Mouse (Mus musculus): ENCODE results near the gene Ap1m2. TPM values are rescaled to one million over a fixed set of nuclear protein-coding genes. Genes with fewer than 3 reads are reported as not detected.

Gene Ap1m2
- polyA plus RNA-seq, 1 experiment from 2014 or later: 0.65 TPM

- H3K4me3 ChIP-seq: no peak overlapping the region
- no peak overlapping the region for H3K9ac ChIP-seq
- WGBS: 88% methylated on average over 19 of the region's 19 CpGs
These were observed 10.2 kb upstream of the Ap1m2 start for GRCm38 (mm10) chr9:21322211-21322916.

GRCm38 (mm10) chr9:21321513-21321835, 9.3 kb upstream of the Ap1m2 start:
- H3K4me1 ChIP-seq: peaks cover 24% of the 10 kb centered on the region
- no peaks in the 10 kb centered on the region for H3K9me3 ChIP-seq
- 16% methylated on average over 6 of the region's 6 CpGs for WGBS
- peaks cover 4% of the 10 kb centered on the region for H3K36me3 ChIP-seq
- no peak for ATAC-seq (ENCODE audit: low FRiP score, low read depth)
- H3K4me3 ChIP-seq: peak overlapping the region; percentile 80
- H3K9ac ChIP-seq: peak overlapping the region; percentile 78
- H3K4me2 ChIP-seq (replicated peaks): peak overlapping the region; percentile 92
- H3K27ac ChIP-seq: no peak overlapping the region
- H3K27me3 ChIP-seq (replicated peaks): no peaks in the 10 kb centered on the region

More at GRCm38 (mm10) chr9:21322211-21322916, 10.2 kb upstream of the Ap1m2 start:
- Histone ChIP-seq H3K9me3 (no peaks in the 10 kb centered on the region), H3K27ac (no peak overlapping the region), H3K4me2 (replicated peaks) (peak overlapping the region; percentile 92; the same call in 1 of the 2 replicates), H3K27me3 (replicated peaks) (no peaks in the 10 kb centered on the region), H3K36me3 (peaks cover 5% of the 10 kb centered on the region), H3K4me1 (peaks cover 24% of the 10 kb centered on the region)
- ATAC-seq (ENCODE audit: low FRiP score, low read depth): no peak

- peak; percentile 93 for ATAC-seq (ENCODE audit: low FRiP score, low read depth)
- H3K27ac ChIP-seq: no peak within 1 kb of the TSS
- WGBS: under 1% methylated on average over 52 of the region's 52 CpGs
- H3K27me3 ChIP-seq (replicated peaks): no peaks in the 10 kb centered on the region
- peak within 1 kb of the TSS; percentile 80 for H3K4me3 ChIP-seq
- no peaks in the 10 kb centered on the region for H3K9me3 ChIP-seq
- peaks cover 24% of the 10 kb centered on the region for H3K4me1 ChIP-seq
- H3K4me2 ChIP-seq (replicated peaks): peak within 1 kb of the TSS; percentile 92
- H3K36me3 ChIP-seq: peaks cover 3% of the 10 kb centered on the region; the same call in 1 of the 2 replicates
- peak within 1 kb of the TSS; percentile 78 for H3K9ac ChIP-seq
These were observed 8.7 kb upstream of the Ap1m2 start, which contains the start of gene Slc44a2 for GRCm38 (mm10) chr9:21320619-21321512. Gene Slc44a2 (plus strand): TSS chr9:21320698.

- peaks cover 24% of the 10 kb centered on the region for H3K4me1 ChIP-seq
- peaks cover 3% of the 10 kb centered on the region; the same call in 1 of the 2 replicates for H3K36me3 ChIP-seq
- peak overlapping the region; percentile 78; the same call in 1 of the 2 replicates for H3K9ac ChIP-seq
- H3K27me3 ChIP-seq (replicated peaks): no peaks in the 10 kb centered on the region
- H3K9me3 ChIP-seq: no peaks in the 10 kb centered on the region
- 32% methylated on average over 4 of the region's 4 CpGs for WGBS
- H3K4me3 ChIP-seq: peak overlapping the region; percentile 80
- no peak overlapping the region for H3K27ac ChIP-seq
- peak; percentile 63 for ATAC-seq (ENCODE audit: low FRiP score, low read depth)
- H3K4me2 ChIP-seq (replicated peaks): peak overlapping the region; percentile 92
These were observed 8.1 kb upstream of the Ap1m2 start for GRCm38 (mm10) chr9:21320280-21320618.

GRCm38 (mm10) chr9:21319503-21319902, 7.4 kb upstream of the Ap1m2 start:
- H3K4me3 ChIP-seq: no peak overlapping the region

GRCm38 (mm10) chr9:21318792-21319191, 6.7 kb upstream of the Ap1m2 start:
- no peak overlapping the region for H3K4me2 ChIP-seq (replicated peaks)
- H3K4me1 ChIP-seq: peaks cover 24% of the 10 kb centered on the region
- 90% methylated on average over 6 of the region's 6 CpGs for WGBS
- H3K36me3 ChIP-seq: no peaks in the 10 kb centered on the region
- ATAC-seq (ENCODE audit: low FRiP score, low read depth): no peak
- no peaks in the 10 kb centered on the region for H3K27me3 ChIP-seq (replicated peaks)
- H3K4me3 ChIP-seq: no peak overlapping the region
- no peak overlapping the region for H3K27ac ChIP-seq
- no peak overlapping the region for H3K9ac ChIP-seq
- no peaks in the 10 kb centered on the region for H3K9me3 ChIP-seq

More at GRCm38 (mm10) chr9:21319503-21319902, 7.4 kb upstream of the Ap1m2 start:
- H3K4me1 ChIP-seq: peaks cover 24% of the 10 kb centered on the region
- H3K27ac ChIP-seq: no peak overlapping the region
- no peak overlapping the region for H3K9ac ChIP-seq
- no peak overlapping the region for H3K4me2 ChIP-seq (replicated peaks)
- ATAC-seq (ENCODE audit: low FRiP score, low read depth): no peak
- WGBS: 93% methylated on average over 4 of the region's 4 CpGs
- no peaks in the 10 kb centered on the region for H3K27me3 ChIP-seq (replicated peaks)
- H3K9me3 ChIP-seq: no peaks in the 10 kb centered on the region
- no peaks in the 10 kb centered on the region; the same call in 1 of the 2 replicates for H3K36me3 ChIP-seq

GRCm38 (mm10) chr9:21316696-21317095, 4.6 kb upstream of the Ap1m2 start:
- no peak overlapping the region for H3K27ac ChIP-seq
- no peaks in the 10 kb centered on the region for H3K36me3 ChIP-seq
- H3K9ac ChIP-seq: no peak overlapping the region
- 71% methylated on average over 7 of the region's 7 CpGs for WGBS
- peaks cover 14% of the 10 kb centered on the region for H3K4me1 ChIP-seq
- no peak for ATAC-seq (ENCODE audit: low FRiP score, low read depth)
- no peaks in the 10 kb centered on the region for H3K9me3 ChIP-seq
- no peak overlapping the region for H3K4me3 ChIP-seq
- H3K27me3 ChIP-seq (replicated peaks): peaks cover 11% of the 10 kb centered on the region
- H3K4me2 ChIP-seq (replicated peaks): no peak overlapping the region

- no peak overlapping the region for H3K27ac ChIP-seq
- no peak overlapping the region for H3K4me3 ChIP-seq
- no peaks in the 10 kb centered on the region for H3K36me3 ChIP-seq
- H3K9me3 ChIP-seq: no peaks in the 10 kb centered on the region
- H3K4me1 ChIP-seq: peaks cover 6% of the 10 kb centered on the region; the same call in 1 of the 2 replicates
- no peak overlapping the region for H3K4me2 ChIP-seq (replicated peaks)
- H3K9ac ChIP-seq: no peak overlapping the region
- no peak for ATAC-seq (ENCODE audit: low FRiP score, low read depth)
- 60% methylated on average over 5 of the region's 5 CpGs for WGBS
- H3K27me3 ChIP-seq (replicated peaks): peaks cover 19% of the 10 kb centered on the region
These were observed 3.3 kb upstream of the Ap1m2 start for GRCm38 (mm10) chr9:21315421-21315820.

GRCm38 (mm10) chr9:21314367-21315140, 2.4 kb upstream of the Ap1m2 start:
- ATAC-seq (ENCODE audit: low FRiP score, low read depth): no peak

GRCm38 (mm10) chr9:21313394-21313793, 1.3 kb upstream of the Ap1m2 start:
- H3K4me2 ChIP-seq (replicated peaks): no peak overlapping the region; the same call in 1 of the 2 replicates
- 7% methylated on average over 11 of the region's 11 CpGs for WGBS
- peak; percentile 49; the same call in 1 of the 2 replicates for ATAC-seq (ENCODE audit: low FRiP score, low read depth)
- no peak overlapping the region for H3K4me3 ChIP-seq
- H3K4me1 ChIP-seq: peaks cover 6% of the 10 kb centered on the region; the same call in 1 of the 2 replicates
- H3K9ac ChIP-seq: no peak overlapping the region
- no peak overlapping the region for H3K27ac ChIP-seq
- H3K9me3 ChIP-seq: no peaks in the 10 kb centered on the region
- peaks cover 19% of the 10 kb centered on the region for H3K27me3 ChIP-seq (replicated peaks)
- no peaks in the 10 kb centered on the region for H3K36me3 ChIP-seq

More at GRCm38 (mm10) chr9:21314367-21315140, 2.4 kb upstream of the Ap1m2 start:
- no peak overlapping the region for H3K27ac ChIP-seq
- peaks cover 6% of the 10 kb centered on the region; the same call in 1 of the 2 replicates for H3K4me1 ChIP-seq
- no peaks in the 10 kb centered on the region for H3K9me3 ChIP-seq
- peaks cover 19% of the 10 kb centered on the region for H3K27me3 ChIP-seq (replicated peaks)
- no peak overlapping the region for H3K4me2 ChIP-seq (replicated peaks)
- H3K9ac ChIP-seq: no peak overlapping the region
- 88% methylated on average over 9 of the region's 9 CpGs for WGBS
- H3K4me3 ChIP-seq: no peak overlapping the region
- H3K36me3 ChIP-seq: no peaks in the 10 kb centered on the region

- Histone ChIP-seq H3K4me2 (replicated peaks) (no peak overlapping the region), H3K36me3 (no peaks in the 10 kb centered on the region), H3K27ac (no peak overlapping the region), H3K4me1 (peaks cover 6% of the 10 kb centered on the region; the same call in 1 of the 2 replicates), H3K9me3 (no peaks in the 10 kb centered on the region), H3K4me3 (no peak overlapping the region), H3K27me3 (replicated peaks) (peaks cover 19% of the 10 kb centered on the region), H3K9ac (no peak overlapping the region)
- no peak for ATAC-seq (ENCODE audit: low FRiP score, low read depth)
- 25% methylated on average over 7 of the region's 7 CpGs for WGBS
These were observed 442 bp downstream of the Ap1m2 start for GRCm38 (mm10) chr9:21311695-21312094.

Measured in neural tube, embryonic 12.5 days (tissue).